Mouse (Mus musculus): ENCODE data around the gene Sox5. TPM values are rescaled to one million over a fixed set of nuclear protein-coding genes. Genes with fewer than 3 reads are reported as not detected.

The Sox5 gene
- polyA plus RNA-seq, 1 experiment: 24.3 TPM

DNA sequence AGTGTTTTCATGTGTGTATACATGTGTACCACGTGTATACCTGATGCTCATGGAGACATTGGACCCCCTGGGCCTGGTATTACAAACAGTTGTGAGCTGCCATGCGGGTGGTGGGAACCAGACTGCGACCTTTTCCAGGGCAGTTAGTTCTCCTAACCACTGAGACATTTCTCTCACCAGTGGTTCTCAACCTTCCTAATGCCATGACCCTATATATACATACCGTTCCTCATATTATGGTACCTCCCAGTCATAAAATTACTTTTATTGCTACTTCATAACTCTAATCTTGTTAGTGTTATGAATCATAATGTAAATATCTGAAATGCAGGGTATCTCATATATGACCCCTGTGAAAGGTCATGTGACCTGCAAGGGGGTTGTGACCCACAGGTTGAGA, 644.9 kb downstream of the Sox5 start:
- H3K4me1 ChIP-seq (ENCODE audit: control insufficient read depth, insufficient read depth, low read length): peaks cover 5% of the 10 kb centered on the region; the same call in 1 of the 2 replicates
- no peak overlapping the region for H3K27ac ChIP-seq (ENCODE audit: insufficient read depth, low read length)
- TF ChIP-seq CTCF (IDR thresholded peaks at IDR 0.05; ENCODE audit: extremely low read depth, insufficient read depth, low read length) (no peak), POLR2A (IDR thresholded peaks at IDR 0.05; ENCODE audit: extremely low read depth, insufficient read depth, low read length) (no peak)
- no peak overlapping the region for H3K4me3 ChIP-seq (ENCODE audit: insufficient read depth, low read length)

DNA sequence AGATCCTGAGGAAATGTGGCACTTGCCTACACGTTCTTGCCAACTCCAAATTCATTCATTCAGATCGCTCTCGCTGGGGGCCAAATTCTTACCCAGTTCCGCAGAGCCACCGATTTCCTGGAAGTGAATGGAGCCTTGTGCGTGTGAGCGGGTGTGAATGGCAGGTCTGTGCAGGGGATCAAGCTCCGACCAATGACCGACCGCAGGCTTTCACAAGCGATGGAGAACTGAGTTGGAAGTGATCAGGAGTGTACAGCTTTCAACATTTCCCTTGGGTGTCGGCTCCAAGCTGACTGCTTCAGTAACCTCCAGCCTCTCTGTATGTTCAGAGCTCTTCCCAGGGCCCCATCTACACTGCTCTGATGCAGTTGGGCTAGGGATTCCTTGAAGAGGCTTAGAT, 651.9 kb downstream of the Sox5 start:
- Histone ChIP-seq H3K4me3 (ENCODE audit: insufficient read depth, low read length) (no peak overlapping the region), H3K27ac (ENCODE audit: insufficient read depth, low read length) (no peak overlapping the region), H3K4me1 (ENCODE audit: control insufficient read depth, insufficient read depth, low read length) (no peaks in the 10 kb centered on the region)
- no peak for TF ChIP-seq CTCF (IDR thresholded peaks at IDR 0.05; ENCODE audit: extremely low read depth, insufficient read depth, low read length)
- TF ChIP-seq POLR2A (IDR thresholded peaks at IDR 0.05; ENCODE audit: extremely low read depth, insufficient read depth, low read length): no peak

DNA sequence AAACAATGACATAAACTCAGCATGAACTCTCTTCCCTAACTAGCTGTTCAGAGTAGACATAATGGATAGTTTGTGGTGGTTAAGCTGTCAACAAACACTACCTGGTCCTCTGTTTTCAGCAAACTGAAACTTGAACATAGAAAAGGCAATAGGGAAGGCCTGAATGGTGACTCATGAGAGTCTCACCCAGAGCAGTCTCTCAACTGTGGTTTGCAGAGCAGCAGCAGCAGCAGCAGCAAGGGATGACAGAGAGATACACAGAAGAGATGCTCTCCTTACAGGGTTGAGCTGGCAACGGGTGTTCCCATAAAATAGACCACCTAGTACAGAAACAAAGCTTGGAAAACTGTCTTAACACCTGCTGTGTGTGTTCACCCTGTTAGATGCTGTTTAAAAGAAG, 661.8 kb downstream of the Sox5 start:
- H3K4me1 ChIP-seq (ENCODE audit: control insufficient read depth, insufficient read depth, low read length): no peaks in the 10 kb centered on the region
- no peak for TF ChIP-seq CTCF (IDR thresholded peaks at IDR 0.05; ENCODE audit: extremely low read depth, insufficient read depth, low read length)
- TF ChIP-seq POLR2A (IDR thresholded peaks at IDR 0.05; ENCODE audit: extremely low read depth, insufficient read depth, low read length): no peak
- no peak overlapping the region for H3K27ac ChIP-seq (ENCODE audit: insufficient read depth, low read length)
- no peak overlapping the region for H3K4me3 ChIP-seq (ENCODE audit: insufficient read depth, low read length)

DNA sequence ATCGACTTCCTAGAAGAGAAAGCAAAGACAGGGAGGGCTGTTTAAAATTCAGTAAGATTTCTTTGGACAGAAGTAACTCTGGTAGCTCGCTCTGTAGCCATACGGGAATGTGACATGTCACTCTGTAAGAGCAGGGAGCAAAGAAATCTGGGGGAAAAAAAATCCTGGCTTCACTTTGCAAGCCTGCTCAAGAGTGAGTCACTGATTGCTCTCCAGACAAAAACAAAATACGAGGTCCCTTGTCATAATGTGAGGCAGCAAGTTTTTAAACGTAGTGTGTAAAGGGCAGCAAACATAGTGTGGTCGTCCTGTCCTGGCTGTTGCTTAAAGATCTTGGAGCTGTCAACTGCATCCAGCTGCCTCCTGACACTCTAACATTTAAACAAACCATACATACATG, 665.1 kb downstream of the Sox5 start:
- TF ChIP-seq CTCF (IDR thresholded peaks at IDR 0.05; ENCODE audit: extremely low read depth, insufficient read depth, low read length): no peak
- Histone ChIP-seq H3K27ac (ENCODE audit: insufficient read depth, low read length) (no peak overlapping the region), H3K4me1 (ENCODE audit: control insufficient read depth, insufficient read depth, low read length) (no peaks in the 10 kb centered on the region), H3K4me3 (ENCODE audit: insufficient read depth, low read length) (no peak overlapping the region)

DNA sequence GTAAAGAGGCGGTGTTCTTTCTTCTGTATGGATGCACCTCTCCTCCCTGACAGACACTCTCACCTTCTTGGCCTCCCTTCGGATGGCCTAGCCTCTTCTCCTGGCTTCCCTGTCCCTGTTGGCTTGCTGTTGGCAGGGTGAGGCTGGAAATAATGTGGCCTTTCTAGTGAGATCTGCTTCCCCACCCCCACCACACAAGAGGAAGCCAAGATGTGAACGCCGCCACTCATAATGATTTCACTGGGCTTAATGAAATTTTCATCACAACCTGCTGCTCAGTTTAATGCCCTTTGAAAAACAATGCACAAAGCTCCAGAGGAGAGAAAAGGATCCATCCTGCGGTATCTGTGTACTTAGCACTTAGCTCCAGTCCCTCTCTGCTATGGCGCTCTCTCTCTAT, 670.2 kb downstream of the Sox5 start:
- Histone ChIP-seq H3K4me3 (ENCODE audit: insufficient read depth, low read length) (no peak overlapping the region), H3K27ac (ENCODE audit: insufficient read depth, low read length) (no peak overlapping the region), H3K4me1 (ENCODE audit: control insufficient read depth, insufficient read depth, low read length) (no peaks in the 10 kb centered on the region)
- TF ChIP-seq CTCF (IDR thresholded peaks at IDR 0.05; ENCODE audit: extremely low read depth, insufficient read depth, low read length) (no peak), POLR2A (IDR thresholded peaks at IDR 0.05; ENCODE audit: extremely low read depth, insufficient read depth, low read length) (no peak)

DNA sequence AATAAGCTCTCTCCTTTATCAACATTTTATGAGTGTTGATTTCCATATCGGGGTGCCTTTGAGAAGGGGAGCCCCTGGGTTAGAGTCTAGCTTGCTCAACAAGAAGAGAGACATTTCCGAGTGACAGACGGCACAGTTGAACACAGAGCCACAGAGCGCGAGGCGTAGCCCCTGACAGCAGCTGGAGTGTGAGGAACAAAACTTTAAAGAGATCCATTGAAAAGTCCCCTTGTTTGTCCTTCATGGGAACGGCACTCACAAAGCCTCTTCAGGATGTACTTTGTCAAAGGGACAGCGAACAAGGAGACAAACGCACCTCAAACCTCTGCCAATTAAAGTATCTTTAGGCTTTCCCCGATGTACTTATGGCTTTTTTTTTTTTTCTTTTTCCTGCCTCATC, 674.9 kb downstream of the Sox5 start:
- no peak for TF ChIP-seq CTCF (IDR thresholded peaks at IDR 0.05; ENCODE audit: extremely low read depth, insufficient read depth, low read length)
- H3K4me3 ChIP-seq (ENCODE audit: insufficient read depth, low read length): no peak overlapping the region
- H3K27ac ChIP-seq (ENCODE audit: insufficient read depth, low read length): no peak overlapping the region
- H3K4me1 ChIP-seq (ENCODE audit: control insufficient read depth, insufficient read depth, low read length): no peaks in the 10 kb centered on the region

DNA sequence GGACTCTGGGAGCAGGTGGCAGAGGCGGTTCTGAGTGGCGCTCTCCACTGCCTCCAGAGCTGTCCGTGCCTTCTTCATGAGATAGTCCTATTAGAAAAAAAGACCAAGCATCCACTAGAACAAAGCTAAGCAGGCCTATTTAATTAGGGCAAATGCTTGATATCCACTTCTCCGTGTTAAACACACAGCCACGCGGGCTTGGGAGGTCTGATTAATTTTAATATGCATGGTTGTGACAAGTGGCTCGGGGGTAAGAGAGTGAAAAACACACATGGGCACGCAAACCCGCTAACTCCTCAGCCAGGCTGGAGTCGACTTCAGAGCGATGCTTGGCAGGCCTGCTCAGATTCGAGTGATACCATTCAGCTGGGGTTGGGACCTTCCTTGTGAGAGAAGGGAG, 676.1 kb downstream of the Sox5 start:
- H3K4me3 ChIP-seq (ENCODE audit: insufficient read depth, low read length): no peak overlapping the region
- H3K27ac ChIP-seq (ENCODE audit: insufficient read depth, low read length): no peak overlapping the region
- no peaks in the 10 kb centered on the region for H3K4me1 ChIP-seq (ENCODE audit: control insufficient read depth, insufficient read depth, low read length)
- TF ChIP-seq POLR2A (IDR thresholded peaks at IDR 0.05; ENCODE audit: extremely low read depth, insufficient read depth, low read length): no peak
- no peak for TF ChIP-seq CTCF (IDR thresholded peaks at IDR 0.05; ENCODE audit: extremely low read depth, insufficient read depth, low read length)

DNA sequence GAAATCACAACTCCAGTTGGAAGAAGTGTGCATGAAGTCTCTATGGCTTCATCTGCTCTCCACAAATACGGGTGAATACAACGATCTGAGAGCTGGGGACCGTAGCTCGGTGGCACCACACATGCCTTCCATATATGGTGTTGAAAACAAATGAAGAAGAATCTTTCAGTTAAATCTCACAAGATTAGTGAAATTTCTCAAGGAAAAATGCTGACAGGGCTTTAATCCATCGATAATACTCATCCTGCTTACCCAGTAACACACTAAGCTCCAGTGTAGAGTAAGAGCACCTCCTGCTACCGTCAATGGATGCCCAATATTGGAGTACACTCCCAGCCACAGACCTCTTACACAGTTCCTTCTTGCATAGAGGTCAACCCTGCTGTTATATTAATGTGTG, 678.2 kb downstream of the Sox5 start:
- Histone ChIP-seq H3K27ac (ENCODE audit: insufficient read depth, low read length) (no peak overlapping the region), H3K4me1 (ENCODE audit: control insufficient read depth, insufficient read depth, low read length) (no peaks in the 10 kb centered on the region; the same call in 1 of the 2 replicates), H3K4me3 (ENCODE audit: insufficient read depth, low read length) (no peak overlapping the region)
- TF ChIP-seq POLR2A (IDR thresholded peaks at IDR 0.05; ENCODE audit: extremely low read depth, insufficient read depth, low read length) (no peak), CTCF (IDR thresholded peaks at IDR 0.05; ENCODE audit: extremely low read depth, insufficient read depth, low read length) (no peak)

DNA sequence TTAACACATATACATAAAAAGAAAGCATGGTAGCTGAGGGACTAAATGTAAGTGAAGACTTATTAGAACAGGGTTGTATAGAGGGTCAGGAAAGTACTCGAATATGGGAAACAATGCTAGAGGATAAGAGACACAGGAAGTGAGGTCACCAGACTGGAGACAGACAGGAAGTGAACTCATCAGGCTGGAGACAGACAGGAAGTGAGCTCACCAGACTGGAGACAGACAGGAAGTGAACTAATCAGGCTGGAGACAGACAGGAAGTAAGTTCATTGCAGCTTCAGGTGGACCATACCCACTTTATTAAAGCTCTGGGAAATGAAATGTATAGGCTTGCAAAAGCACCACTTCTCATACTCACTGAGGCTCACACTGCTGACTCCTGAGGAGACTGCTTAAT, 680.9 kb downstream of the Sox5 start:
- H3K27ac ChIP-seq (ENCODE audit: insufficient read depth, low read length): no peak overlapping the region
- no peak for TF ChIP-seq CTCF (IDR thresholded peaks at IDR 0.05; ENCODE audit: extremely low read depth, insufficient read depth, low read length)
- no peak for TF ChIP-seq POLR2A (IDR thresholded peaks at IDR 0.05; ENCODE audit: extremely low read depth, insufficient read depth, low read length)
- H3K4me1 ChIP-seq (ENCODE audit: control insufficient read depth, insufficient read depth, low read length): no peaks in the 10 kb centered on the region; the same call in 1 of the 2 replicates
- H3K4me3 ChIP-seq (ENCODE audit: insufficient read depth, low read length): no peak overlapping the region

DNA sequence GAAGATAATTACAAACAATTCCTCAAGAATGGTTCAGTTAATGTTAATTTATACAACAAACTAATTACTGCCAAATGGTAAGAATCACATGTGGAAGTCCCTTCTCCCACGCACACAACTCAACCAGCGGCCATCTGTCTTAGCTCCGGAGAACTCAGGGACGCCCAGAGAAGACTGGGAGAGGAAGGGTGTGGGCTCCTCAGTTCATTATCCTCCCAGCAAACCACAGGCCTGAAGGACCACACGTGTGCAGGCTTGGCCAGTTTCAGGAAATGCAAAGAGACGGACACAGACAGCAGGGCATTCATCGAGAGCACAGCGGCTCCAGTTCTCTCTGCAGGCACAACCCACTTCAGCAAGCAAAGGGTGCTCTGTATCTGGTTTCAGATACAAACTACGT, 683.7 kb downstream of the Sox5 start:
- H3K4me1 ChIP-seq (ENCODE audit: control insufficient read depth, insufficient read depth, low read length): no peaks in the 10 kb centered on the region; the same call in 1 of the 2 replicates
- TF ChIP-seq POLR2A (IDR thresholded peaks at IDR 0.05; ENCODE audit: extremely low read depth, insufficient read depth, low read length) (no peak; the same call in 1 of the 2 replicates), CTCF (IDR thresholded peaks at IDR 0.05; ENCODE audit: extremely low read depth, insufficient read depth, low read length) (no peak)
- H3K4me3 ChIP-seq (ENCODE audit: insufficient read depth, low read length): no peak overlapping the region
- no peak overlapping the region for H3K27ac ChIP-seq (ENCODE audit: insufficient read depth, low read length)

DNA sequence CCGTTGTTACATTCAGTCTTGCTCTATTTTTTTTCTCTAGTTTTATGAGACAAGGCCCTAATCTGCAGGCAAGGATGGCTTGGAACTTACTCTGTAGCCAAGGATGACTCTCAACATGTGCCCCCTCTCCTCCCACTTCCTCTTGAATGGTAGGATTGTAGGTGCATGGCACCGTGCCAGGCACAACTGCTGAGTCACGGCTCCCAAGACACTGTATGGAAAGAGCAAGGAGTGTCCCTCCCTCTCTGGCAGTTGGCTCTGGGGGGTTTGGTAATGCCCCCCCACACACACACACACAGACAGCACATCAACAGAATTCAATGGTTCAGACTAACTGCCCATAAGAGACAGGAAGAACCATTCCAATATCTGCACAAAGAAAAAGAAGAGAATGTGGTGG, 693.5 kb downstream of the Sox5 start:
- TF ChIP-seq CTCF (IDR thresholded peaks at IDR 0.05; ENCODE audit: extremely low read depth, insufficient read depth, low read length): no peak
- no peak for TF ChIP-seq POLR2A (IDR thresholded peaks at IDR 0.05; ENCODE audit: extremely low read depth, insufficient read depth, low read length)
- H3K4me1 ChIP-seq (ENCODE audit: control insufficient read depth, insufficient read depth, low read length): no peaks in the 10 kb centered on the region
- no peak overlapping the region for H3K4me3 ChIP-seq (ENCODE audit: insufficient read depth, low read length)
- H3K27ac ChIP-seq (ENCODE audit: insufficient read depth, low read length): no peak overlapping the region

Measured in cortical plate, adult 2 months (tissue).